Mouse (Mus musculus): ENCODE data around the gene Slc25a19.

Slc25a19 gene

DNA sequence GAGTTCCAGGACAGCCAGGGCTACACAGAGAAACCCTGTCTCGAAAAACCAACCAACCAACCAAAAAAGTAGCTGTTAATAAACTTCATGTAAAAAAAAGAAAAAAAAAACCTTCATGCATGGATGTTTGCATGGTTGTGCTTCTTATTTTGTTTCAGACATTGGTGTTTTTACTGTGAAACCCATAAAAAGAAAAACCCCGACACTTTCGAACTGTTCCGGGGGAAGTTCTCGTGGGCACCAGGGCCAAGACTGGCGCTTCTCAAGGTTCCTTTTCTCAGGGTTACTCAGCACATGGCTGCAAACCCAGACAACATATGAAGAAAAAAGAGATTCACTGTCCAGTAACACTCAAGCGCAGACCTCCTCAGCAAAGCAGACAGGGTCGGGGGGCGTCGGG lies 4.8 kb upstream of the Slc25a19 start:
- Histone ChIP-seq H3K36me3 (ENCODE audit: control insufficient read depth, insufficient read depth, low read length, poor library complexity, severe bottlenecking) (no peaks in the 10 kb centered on the region), H3K27me3 (ENCODE audit: control insufficient read depth, insufficient read depth, low read length, poor library complexity, severe bottlenecking) (no peaks in the 10 kb centered on the region)
- DNase-seq (ENCODE audit: low read depth, low spot score), result peak; percentile 80

DNA sequence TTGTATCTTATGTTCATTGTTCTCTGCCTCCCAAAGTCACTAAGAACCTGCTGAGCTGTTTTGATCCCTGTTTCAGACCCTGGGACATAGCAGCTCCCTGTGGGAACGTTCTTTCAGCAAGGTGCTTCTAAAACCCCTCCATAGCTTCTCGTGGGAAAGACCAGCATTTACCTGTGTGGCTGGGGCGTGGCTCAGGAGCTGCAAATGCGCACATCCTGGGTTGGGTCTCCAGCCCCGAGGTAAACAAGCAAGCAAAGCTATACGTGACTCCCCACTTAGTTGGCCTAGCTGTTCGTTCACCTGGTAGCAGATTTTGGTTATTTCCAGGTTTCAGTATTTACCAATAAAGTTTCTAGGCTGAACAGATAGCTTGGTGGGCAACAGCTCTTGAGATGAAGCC lies 4.2 kb upstream of the Slc25a19 start:
- Histone ChIP-seq H3K27me3 (ENCODE audit: control insufficient read depth, insufficient read depth, low read length, poor library complexity, severe bottlenecking) (no peaks in the 10 kb centered on the region), H3K36me3 (ENCODE audit: control insufficient read depth, insufficient read depth, low read length, poor library complexity, severe bottlenecking) (no peaks in the 10 kb centered on the region)
- DNase-seq (ENCODE audit: low read depth, low spot score), result peak; percentile 45

DNA sequence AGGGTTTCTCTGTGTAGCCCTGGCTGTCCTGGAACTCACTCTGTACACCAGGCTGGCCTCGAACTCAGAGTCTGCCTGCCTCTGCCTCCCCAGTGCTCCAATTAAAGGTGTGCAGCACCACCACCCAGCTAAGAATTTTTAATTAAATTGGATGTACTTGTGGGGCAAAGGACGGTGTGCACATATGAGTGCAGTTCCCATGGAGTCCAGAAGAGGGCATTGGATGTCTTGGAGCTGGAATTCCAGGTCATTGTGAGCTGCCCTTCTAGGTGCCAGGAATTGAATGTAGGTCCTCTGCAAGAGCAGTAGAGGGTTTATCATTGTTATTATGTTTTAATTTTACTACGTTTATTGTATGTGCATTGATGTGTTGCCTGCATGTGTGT lies 3.4 kb upstream of the Slc25a19 start:
- Histone ChIP-seq H3K27me3 (ENCODE audit: control insufficient read depth, insufficient read depth, low read length, poor library complexity, severe bottlenecking) (no peaks in the 10 kb centered on the region), H3K36me3 (ENCODE audit: control insufficient read depth, insufficient read depth, low read length, poor library complexity, severe bottlenecking) (no peaks in the 10 kb centered on the region)
- peak; percentile 64 for DNase-seq (ENCODE audit: low read depth, low spot score)

DNA sequence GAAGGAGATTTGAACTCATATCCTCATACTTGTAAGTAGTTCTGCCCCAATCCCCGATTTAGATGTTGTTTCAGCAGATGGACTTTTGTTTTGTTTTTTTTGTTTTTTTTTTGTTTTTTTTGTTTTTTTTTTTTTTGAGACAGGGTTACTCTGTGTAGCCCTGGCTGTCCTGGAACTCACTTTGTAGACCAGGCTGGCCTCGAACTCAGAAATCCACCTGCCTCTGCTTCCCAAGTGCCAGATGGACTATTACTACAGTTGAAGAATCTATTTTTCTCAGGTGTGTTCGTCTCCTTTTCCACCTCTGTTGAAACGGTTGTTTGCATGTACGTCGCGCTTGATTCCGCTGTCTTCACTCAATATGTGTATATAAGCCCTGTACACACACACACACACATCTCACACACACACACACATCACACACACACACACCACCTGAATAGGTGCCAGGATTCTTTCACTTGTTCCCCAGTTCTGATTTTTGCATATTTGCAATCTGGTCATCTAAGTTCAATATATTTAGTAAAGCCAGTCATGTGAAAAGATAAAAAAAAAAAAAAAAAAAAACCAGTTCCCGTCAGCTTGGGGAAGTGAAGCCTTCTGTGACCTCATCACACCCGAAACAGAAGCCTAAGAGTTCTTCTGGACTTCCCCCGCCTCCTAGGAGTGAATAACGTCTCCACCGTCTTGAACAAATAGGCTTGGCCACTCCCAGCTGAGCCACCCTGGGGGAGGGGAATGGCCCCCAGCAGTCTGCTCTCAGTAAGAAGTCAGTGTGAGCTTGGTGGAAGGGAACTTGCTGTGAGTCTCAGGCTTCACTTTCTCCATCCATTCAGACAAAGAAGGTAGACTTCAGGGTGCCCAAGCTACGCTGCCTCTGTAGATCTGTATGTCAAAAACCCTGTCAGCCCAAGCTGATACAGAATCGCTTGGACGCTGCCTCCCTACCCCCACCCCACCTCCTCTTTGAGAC lies 2.7 kb upstream of the Slc25a19 start:
- H3K36me3 ChIP-seq (ENCODE audit: control insufficient read depth, insufficient read depth, low read length, poor library complexity, severe bottlenecking), result no peaks in the 10 kb centered on the region
- DNase-seq (ENCODE audit: low read depth, low spot score), result peak; percentile 98
- no peaks in the 10 kb centered on the region for H3K27me3 ChIP-seq (ENCODE audit: control insufficient read depth, insufficient read depth, low read length, poor library complexity, severe bottlenecking)

DNA sequence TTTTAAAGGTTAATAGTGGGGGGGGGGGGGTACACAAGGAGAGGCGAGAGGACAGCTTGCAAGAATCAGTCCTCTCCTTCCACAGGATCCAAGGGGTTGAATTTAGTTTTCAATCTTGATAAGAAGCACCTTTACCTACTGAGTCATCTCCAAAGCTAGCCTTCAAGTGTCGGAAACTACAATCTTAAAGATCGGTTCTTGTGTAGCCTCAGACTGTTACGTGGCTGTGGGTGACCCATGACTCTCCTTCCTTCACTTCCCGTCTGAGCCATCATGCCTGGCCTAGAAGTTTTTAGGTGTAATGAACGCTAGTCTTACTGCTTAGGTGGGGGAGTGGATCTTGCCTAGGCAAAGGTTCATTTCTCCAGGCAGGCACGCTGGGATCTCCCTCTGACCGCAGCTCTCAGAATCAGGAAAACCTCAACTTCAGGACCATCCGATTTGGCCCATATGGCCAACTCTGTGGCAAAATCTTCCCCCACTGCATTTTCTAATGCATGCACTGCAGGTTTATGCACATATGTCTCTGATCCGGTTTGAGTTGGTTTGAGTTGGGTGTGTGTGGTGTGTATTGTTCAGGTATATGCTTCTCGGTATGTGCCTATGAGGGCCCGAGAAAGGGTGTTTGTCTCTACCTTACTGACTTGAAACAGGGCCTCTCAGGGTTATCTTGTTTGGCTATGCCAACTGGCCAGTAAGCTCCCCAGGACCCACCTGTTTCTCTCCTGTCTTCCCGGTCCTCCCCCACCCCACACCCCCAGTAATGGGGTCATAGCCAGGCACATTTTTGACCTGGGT lies 1.8 kb upstream of the Slc25a19 start:
- no peaks in the 10 kb centered on the region for H3K27me3 ChIP-seq (ENCODE audit: control insufficient read depth, insufficient read depth, low read length, poor library complexity, severe bottlenecking)
- H3K36me3 ChIP-seq (ENCODE audit: control insufficient read depth, insufficient read depth, low read length, poor library complexity, severe bottlenecking), result no peaks in the 10 kb centered on the region
- DNase-seq (ENCODE audit: low read depth, low spot score), result peak; percentile 38

DNA sequence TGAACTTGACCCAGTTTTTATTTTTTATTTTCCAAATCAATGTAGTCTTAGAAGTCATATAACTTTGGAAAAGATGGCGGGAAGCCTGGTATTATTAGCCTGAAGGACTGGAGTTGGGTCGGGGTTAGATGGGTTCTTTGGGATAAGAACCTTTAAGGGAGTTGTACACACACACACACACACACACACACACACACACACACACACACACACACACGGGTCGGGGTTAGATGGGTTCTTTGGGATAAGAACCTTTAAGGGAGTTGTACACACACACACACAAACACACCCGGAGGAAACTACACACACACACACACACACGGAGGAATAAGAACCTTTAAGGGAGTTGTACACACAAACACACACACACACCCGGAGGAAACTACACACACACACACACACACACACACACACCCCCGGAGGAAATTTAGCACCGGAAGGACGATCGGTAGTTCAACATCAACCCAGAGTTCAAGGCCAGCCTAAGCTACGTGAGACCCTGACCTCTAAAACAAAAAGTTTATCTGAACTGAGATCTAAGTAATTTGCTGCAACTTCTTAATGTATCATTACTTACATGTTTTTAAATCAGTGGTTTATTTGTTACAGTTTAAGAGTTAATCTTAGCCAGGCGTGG lies 488 bp upstream of the Slc25a19 start:
- DNase-seq (ENCODE audit: low read depth, low spot score), result no peak
- Histone ChIP-seq H3K27me3 (ENCODE audit: control insufficient read depth, insufficient read depth, low read length, poor library complexity, severe bottlenecking) (no peaks in the 10 kb centered on the region), H3K36me3 (ENCODE audit: control insufficient read depth, insufficient read depth, low read length, poor library complexity, severe bottlenecking) (no peaks in the 10 kb centered on the region)

DNA sequence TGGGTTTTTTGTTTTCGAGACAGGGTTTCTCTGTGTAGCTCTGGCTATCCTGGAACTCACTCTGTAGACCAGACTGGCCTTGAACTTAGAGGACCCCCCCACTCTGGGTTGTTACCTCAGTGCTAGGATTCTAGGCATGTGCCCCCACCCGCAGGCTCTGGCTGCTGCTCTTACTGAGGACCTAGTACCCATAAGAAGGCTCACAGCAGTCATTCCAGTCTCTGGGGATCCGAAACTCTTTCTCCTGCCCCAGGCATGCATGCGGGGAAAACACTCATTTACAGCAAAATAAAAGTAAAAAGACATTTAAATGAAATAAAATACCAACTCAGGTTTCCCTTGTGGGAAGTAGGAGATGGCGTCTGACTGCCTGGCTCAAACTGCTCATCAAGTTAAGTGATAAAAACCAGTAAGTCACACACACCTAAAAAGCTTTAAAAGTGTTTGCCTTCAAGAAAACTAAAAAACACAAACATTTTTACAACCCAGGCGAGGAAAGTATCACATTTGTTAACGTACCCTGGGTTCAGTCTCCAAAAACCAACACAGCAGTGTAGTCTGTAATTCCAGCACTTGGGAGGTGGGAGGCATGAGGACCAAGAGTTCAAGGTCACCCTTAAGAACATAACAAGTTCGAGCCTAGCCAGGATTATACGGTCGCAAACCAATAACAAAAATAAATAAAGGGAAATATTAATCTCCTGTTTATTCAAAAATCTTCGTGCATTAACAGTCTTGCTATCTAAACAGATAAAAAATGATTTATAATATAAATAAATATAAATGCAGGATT lies 1.1 kb downstream of the Slc25a19 start:
- no peaks in the 10 kb centered on the region for H3K27me3 ChIP-seq (ENCODE audit: control insufficient read depth, insufficient read depth, low read length, poor library complexity, severe bottlenecking)
- peaks cover 4% of the 10 kb centered on the region for H3K36me3 ChIP-seq (ENCODE audit: control insufficient read depth, insufficient read depth, low read length, poor library complexity, severe bottlenecking)
- no peak for DNase-seq (ENCODE audit: low read depth, low spot score)

DNA sequence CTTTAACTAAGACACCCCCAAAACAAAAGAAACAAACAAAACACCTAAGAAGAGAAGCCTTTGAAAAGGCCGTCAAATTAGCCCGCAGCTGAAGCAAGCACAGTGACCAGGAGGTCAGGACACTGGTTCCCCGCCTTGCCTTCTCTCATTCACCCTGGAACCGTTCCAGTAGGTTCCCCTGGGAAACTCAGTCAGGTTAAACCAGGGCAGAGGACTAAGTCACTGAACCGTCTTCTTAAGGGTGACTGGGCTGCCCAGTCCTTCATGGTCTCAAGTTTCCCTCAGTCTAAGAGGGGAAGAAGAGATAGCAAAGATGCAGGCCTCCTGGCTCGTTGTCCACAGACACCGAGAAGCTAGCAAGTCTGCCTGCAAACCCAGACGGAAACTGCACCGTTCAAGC lies 2.2 kb downstream of the Slc25a19 start:
- no peaks in the 10 kb centered on the region for H3K27me3 ChIP-seq (ENCODE audit: control insufficient read depth, insufficient read depth, low read length, poor library complexity, severe bottlenecking)
- DNase-seq (ENCODE audit: low read depth, low spot score), result no peak
- peaks cover 6% of the 10 kb centered on the region for H3K36me3 ChIP-seq (ENCODE audit: control insufficient read depth, insufficient read depth, low read length, poor library complexity, severe bottlenecking)

DNA sequence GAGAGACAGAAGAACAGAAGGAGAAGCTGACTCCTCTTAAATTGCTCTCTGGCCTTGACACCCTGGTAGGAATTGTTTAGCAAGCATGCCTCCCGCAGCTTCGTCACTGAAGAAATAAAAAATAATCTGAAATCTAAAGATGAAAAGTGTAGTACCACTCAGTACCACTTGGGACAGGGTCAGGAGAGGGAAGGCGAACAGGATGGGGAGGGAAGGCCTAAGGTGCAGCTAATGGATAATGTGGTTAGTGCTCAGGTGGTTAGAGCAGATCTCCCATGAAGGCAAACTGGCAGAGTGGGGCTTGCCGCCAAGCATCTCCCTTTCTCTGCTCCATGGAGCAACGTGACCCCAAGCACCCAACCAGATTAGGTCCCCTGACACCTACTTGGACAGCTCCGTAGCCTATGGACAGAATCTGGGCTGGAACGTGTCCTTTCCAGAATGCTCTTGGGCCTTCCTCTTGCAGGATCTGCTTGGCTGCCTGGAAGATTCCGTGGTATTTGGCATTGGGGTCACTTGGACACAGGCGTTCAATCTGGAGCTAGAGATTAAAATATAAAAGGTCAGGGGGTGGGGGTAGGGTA lies 4.5 kb downstream of the Slc25a19 start:
- Histone ChIP-seq H3K27me3 (ENCODE audit: control insufficient read depth, insufficient read depth, low read length, poor library complexity, severe bottlenecking) (no peaks in the 10 kb centered on the region), H3K36me3 (ENCODE audit: control insufficient read depth, insufficient read depth, low read length, poor library complexity, severe bottlenecking) (peaks cover 10% of the 10 kb centered on the region)
- DNase-seq (ENCODE audit: low read depth, low spot score), result peak; percentile 48

DNA sequence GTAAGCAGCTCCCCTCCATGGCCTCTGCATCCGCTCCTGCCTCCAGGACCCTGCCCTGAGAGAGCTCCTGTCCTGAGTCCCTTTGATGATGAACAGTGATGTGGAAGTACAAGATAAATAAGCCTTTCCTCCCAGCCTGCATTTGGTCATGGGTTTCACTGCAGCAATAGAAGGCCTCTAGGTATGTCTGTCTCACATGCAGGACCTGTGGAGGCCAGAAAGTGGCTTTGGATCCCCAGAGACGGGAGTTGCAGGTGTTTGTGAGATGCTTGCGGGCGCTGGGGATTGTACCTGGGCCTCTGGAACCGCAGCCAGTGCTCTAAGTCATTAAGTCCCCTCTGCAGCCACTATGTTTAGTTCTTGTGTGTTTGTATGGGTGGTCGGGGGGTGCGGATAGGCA lies 8.1 kb downstream of the Slc25a19 start:
- no peak for DNase-seq (ENCODE audit: low read depth, low spot score)
- no peaks in the 10 kb centered on the region for H3K27me3 ChIP-seq (ENCODE audit: control insufficient read depth, insufficient read depth, low read length, poor library complexity, severe bottlenecking)

DNA sequence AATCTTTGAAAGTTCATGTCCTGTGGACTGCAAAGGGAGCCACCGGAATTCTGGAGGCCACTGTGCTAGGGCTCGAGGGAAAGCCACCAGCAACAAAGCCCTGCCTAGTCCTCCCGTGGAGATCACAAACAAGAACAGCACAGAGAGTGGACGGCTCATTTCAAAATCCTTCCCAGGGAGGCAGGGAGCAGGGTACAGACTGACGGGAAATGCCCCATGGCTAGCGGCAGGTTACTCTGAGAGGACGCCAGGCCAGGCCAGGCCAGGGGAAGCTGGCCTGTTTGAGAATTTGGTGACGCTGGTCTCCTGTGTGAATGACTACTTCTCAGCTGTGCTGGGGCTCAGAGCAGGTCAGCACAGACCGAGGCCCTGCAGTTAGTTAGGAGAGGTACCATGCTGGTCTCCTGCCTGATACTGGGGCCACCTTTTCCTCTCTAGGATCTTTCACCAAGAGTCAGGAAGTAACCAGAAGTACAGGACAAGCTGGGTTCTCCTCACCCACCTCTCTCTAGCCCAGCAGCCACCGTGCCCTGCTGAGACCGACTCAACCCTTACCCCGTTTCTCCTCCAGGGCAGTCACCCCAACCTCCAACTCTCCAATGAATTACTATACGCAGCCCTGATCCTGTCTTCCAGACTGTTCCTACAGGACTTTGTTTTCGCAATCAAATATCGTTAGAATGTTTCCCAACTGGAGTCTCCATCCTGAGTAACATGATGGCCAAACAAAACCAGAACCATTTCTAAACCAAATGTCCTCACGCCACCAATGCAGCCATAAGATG lies 9.2 kb downstream of the Slc25a19 start:
- no peak for DNase-seq (ENCODE audit: low read depth, low spot score)
- H3K36me3 ChIP-seq (ENCODE audit: control insufficient read depth, insufficient read depth, low read length, poor library complexity, severe bottlenecking), result peaks cover 12% of the 10 kb centered on the region

More for the DNA sequence above, 8.1 kb downstream of the Slc25a19 start:
- peaks cover 11% of the 10 kb centered on the region for H3K36me3 ChIP-seq (ENCODE audit: control insufficient read depth, insufficient read depth, low read length, poor library complexity, severe bottlenecking)

DNA sequence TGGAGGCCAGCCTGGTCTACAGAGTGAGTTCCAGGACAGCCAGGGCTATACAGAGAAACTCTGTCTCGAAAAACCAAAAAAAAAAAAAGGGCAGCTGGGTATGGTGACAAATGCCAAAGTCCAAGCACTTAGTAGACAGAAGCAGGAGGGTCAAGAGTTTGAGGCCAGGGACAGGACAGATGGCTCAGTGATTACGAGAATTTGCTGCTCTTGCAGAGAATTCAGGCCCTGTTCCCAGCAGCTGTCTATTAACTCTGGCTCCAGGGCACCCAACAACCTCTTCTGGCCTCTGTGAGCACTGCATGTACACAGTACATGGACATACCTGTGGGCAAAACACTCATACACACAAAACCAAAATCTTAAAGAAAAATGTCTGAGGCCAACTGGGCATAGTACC lies 10.1 kb downstream of the Slc25a19 start:
- Histone ChIP-seq H3K27me3 (ENCODE audit: control insufficient read depth, insufficient read depth, low read length, poor library complexity, severe bottlenecking) (no peaks in the 10 kb centered on the region), H3K36me3 (ENCODE audit: control insufficient read depth, insufficient read depth, low read length, poor library complexity, severe bottlenecking) (peaks cover 10% of the 10 kb centered on the region)
- no peak for DNase-seq (ENCODE audit: low read depth, low spot score)

More for the DNA sequence above, 9.2 kb downstream of the Slc25a19 start:
- H3K27me3 ChIP-seq (ENCODE audit: control insufficient read depth, insufficient read depth, low read length, poor library complexity, severe bottlenecking), result no peaks in the 10 kb centered on the region

DNA sequence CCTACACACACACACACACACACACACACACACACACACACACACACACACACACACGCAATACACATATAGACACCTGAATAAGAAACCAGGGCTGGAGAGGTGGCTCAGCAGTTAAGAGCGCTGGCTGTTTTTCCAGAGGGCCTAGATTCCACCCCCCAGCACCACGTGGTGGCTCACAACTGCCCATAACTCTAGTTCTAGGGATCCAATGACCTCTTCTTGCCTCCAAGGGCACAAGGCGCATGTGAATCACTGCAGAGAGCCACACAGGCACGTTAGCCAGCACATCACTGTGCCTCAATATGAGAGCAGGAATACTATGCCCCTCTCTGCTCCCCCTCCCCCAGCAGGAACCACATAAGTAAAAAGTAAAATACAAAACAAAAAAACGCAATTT lies 11.2 kb downstream of the Slc25a19 start:
- DNase-seq (ENCODE audit: low read depth, low spot score), result no peak
- peaks cover 8% of the 10 kb centered on the region for H3K36me3 ChIP-seq (ENCODE audit: control insufficient read depth, insufficient read depth, low read length, poor library complexity, severe bottlenecking)

More for the DNA sequence above, 11.2 kb downstream of the Slc25a19 start:
- H3K27me3 ChIP-seq (ENCODE audit: control insufficient read depth, insufficient read depth, low read length, poor library complexity, severe bottlenecking), result no peaks in the 10 kb centered on the region

Data from splenic B cell, adult 2 months (primary cell).